Mouse (Mus musculus): ENCODE measurements around the gene Sdk1. TPM values are rescaled to one million over a fixed set of nuclear protein-coding genes. Genes with fewer than 3 reads are reported as not detected.

Sdk1 gene
- total and polyA plus RNA-seq, 3 experiments: 0.04 to 0.87 TPM; not detected in 1

GRCm38 (mm10) chr5:142071322-142071721, 830.0 kb downstream of the Sdk1 start:
- Histone ChIP-seq H3K27ac (ENCODE audit: insufficient read depth, low read depth) (no peak overlapping the region), H3K4me1 (ENCODE audit: control insufficient read depth in 1 of 2, insufficient read depth in 2 of 2) (no peaks in the 10 kb centered on the region), H3K4me3 (replicated peaks in 1 of 3; ENCODE audit: low read depth in 2 of 3, low read length in 2 of 3, poor library complexity in 1 of 3) (no peak overlapping the region), H3K4me2 (ENCODE audit: insufficient read depth, low read depth, poor library complexity, severe bottlenecking) (no peak overlapping the region), H3K9me3 (replicated peaks; ENCODE audit: low read length) (peaks cover 20% of the 10 kb centered on the region), H3K36me3 (replicated peaks in 1 of 2; ENCODE audit: control insufficient read depth in 1 of 2, insufficient read depth in 1 of 2, low read length in 1 of 2) (no peaks in the 10 kb centered on the region), H3K27me3 (replicated peaks) (peaks cover 17% of the 10 kb centered on the region), H3K9ac (ENCODE audit: insufficient read depth, low read depth) (no peak overlapping the region), H3K79me2 (replicated peaks; ENCODE audit: control insufficient read depth, extremely low read depth, insufficient read depth, poor library complexity, severe bottlenecking) (no peaks in the 10 kb centered on the region)
- no peak for TF ChIP-seq POLR2AphosphoS2 (IDR thresholded peaks at IDR 0.05; ENCODE audit: low read depth, low read length)
- TF ChIP-seq BHLHE40 (IDR thresholded peaks at IDR 0.05; ENCODE audit: low read depth, low read length): no peak
- no peak for TF ChIP-seq USF2 (conservative IDR thresholded peaks at IDR 0.05; ENCODE audit: low read depth, low read length)
- TF ChIP-seq MYC (IDR thresholded peaks at IDR 0.05; ENCODE audit: low read depth, low read length): no peak
- no peak for TF ChIP-seq MAZ (IDR thresholded peaks at IDR 0.05; ENCODE audit: low read depth, low read length)
- TF ChIP-seq CHD2 (IDR thresholded peaks at IDR 0.05; ENCODE audit: low read length): no peak
- TF ChIP-seq NELFE (IDR thresholded peaks at IDR 0.05; ENCODE audit: low read depth, low read length): no peak
- dilution Hi-C loops (cut with MboI; ENCODE audit: extremely low pct_ligation_motif_present, extremely low pct_unique_long_range_greater_than_20kb, low sequenced_read_pairs) (no loop called here), in situ Hi-C loops (cut with MboI; ENCODE audit: low pct_ligation_motif_present, low pct_unique_long_range_greater_than_20kb, low sequenced_read_pairs) (no loop called here)
- DNase-seq (ENCODE audit: extremely low read depth): no peak

GRCm38 (mm10) chr5:142073901-142074300, 832.6 kb downstream of the Sdk1 start:
- dilution Hi-C loops (cut with MboI; ENCODE audit: extremely low pct_ligation_motif_present, extremely low pct_unique_long_range_greater_than_20kb, low sequenced_read_pairs): no loop called here
- Histone ChIP-seq H3K79me2 (replicated peaks; ENCODE audit: control insufficient read depth, extremely low read depth, insufficient read depth, poor library complexity, severe bottlenecking) (no peaks in the 10 kb centered on the region), H3K4me2 (ENCODE audit: insufficient read depth, low read depth, poor library complexity, severe bottlenecking) (no peak overlapping the region), H3K36me3 (replicated peaks in 1 of 2; ENCODE audit: control insufficient read depth in 1 of 2, insufficient read depth in 1 of 2, low read length in 1 of 2) (no peaks in the 10 kb centered on the region), H3K9ac (ENCODE audit: insufficient read depth, low read depth) (no peak overlapping the region), H3K4me3 (replicated peaks in 1 of 3; ENCODE audit: low read depth in 2 of 3, low read length in 2 of 3, poor library complexity in 1 of 3) (no peak overlapping the region), H3K4me1 (ENCODE audit: control insufficient read depth in 1 of 2, insufficient read depth in 2 of 2) (no peaks in the 10 kb centered on the region), H3K27ac (ENCODE audit: insufficient read depth, low read depth) (no peak overlapping the region), H3K27me3 (replicated peaks) (peaks cover 38% of the 10 kb centered on the region), H3K9me3 (replicated peaks; ENCODE audit: low read length) (peaks cover 20% of the 10 kb centered on the region)
- DNase-seq (ENCODE audit: extremely low read depth): no peak
- TF ChIP-seq ELF1 (IDR thresholded peaks at IDR 0.05; ENCODE audit: low read depth, low read length): no peak
- TF ChIP-seq BHLHE40 (IDR thresholded peaks at IDR 0.05; ENCODE audit: low read depth, low read length): no peak
- no peak for TF ChIP-seq HCFC1 (IDR thresholded peaks at IDR 0.05; ENCODE audit: low read depth, low read length)
- TF ChIP-seq KAT2A (IDR thresholded peaks at IDR 0.05; ENCODE audit: insufficient replicate concordance, low read length): no peak
- TF ChIP-seq CHD2 (IDR thresholded peaks at IDR 0.05; ENCODE audit: low read length): no peak
- no peak for TF ChIP-seq IRF4 (IDR thresholded peaks at IDR 0.05; ENCODE audit: low read depth, low read length)
- in situ Hi-C loops (cut with MboI; ENCODE audit: low pct_ligation_motif_present, low pct_unique_long_range_greater_than_20kb, low sequenced_read_pairs): no loop called here

GRCm38 (mm10) chr5:142074561-142075500, 833.5 kb downstream of the Sdk1 start:
- no peak overlapping the region for H3K4me2 ChIP-seq (ENCODE audit: insufficient read depth, low read depth, poor library complexity, severe bottlenecking)
- H3K9ac ChIP-seq (ENCODE audit: insufficient read depth, low read depth): no peak overlapping the region
- H3K27me3 ChIP-seq (replicated peaks): peaks cover 38% of the 10 kb centered on the region
- in situ Hi-C loops (cut with MboI; ENCODE audit: low pct_ligation_motif_present, low pct_unique_long_range_greater_than_20kb, low sequenced_read_pairs) (no loop called here), dilution Hi-C loops (cut with MboI; ENCODE audit: extremely low pct_ligation_motif_present, extremely low pct_unique_long_range_greater_than_20kb, low sequenced_read_pairs) (no loop called here)
- H3K4me3 ChIP-seq (replicated peaks in 1 of 3; ENCODE audit: low read depth in 2 of 3, low read length in 2 of 3, poor library complexity in 1 of 3): no peak overlapping the region
- no peak overlapping the region for H3K27ac ChIP-seq (ENCODE audit: insufficient read depth, low read depth)
- no peaks in the 10 kb centered on the region for H3K79me2 ChIP-seq (replicated peaks; ENCODE audit: control insufficient read depth, extremely low read depth, insufficient read depth, poor library complexity, severe bottlenecking)
- no peaks in the 10 kb centered on the region for H3K4me1 ChIP-seq (ENCODE audit: control insufficient read depth in 1 of 2, insufficient read depth in 2 of 2)
- TF ChIP-seq ETS1 (conservative IDR thresholded peaks at IDR 0.05; ENCODE audit: low read depth, low read length) (no peak), MYC (IDR thresholded peaks at IDR 0.05; ENCODE audit: low read depth, low read length) (no peak), SMC3 (IDR thresholded peaks at IDR 0.05; ENCODE audit: low read depth, low read length) (no peak), POLR2A (IDR thresholded peaks at IDR 0.05; ENCODE audit: low read depth, low read length) (no peak), ZC3H11A (IDR thresholded peaks at IDR 0.05; ENCODE audit: low read depth, low read length) (no peak), USF2 (conservative IDR thresholded peaks at IDR 0.05; ENCODE audit: low read depth, low read length) (no peak), PAX5 (IDR thresholded peaks at IDR 0.05; ENCODE audit: low read length) (no peak), NRF1 (IDR thresholded peaks at IDR 0.05; ENCODE audit: low read depth, low read length) (no peak), CHD1 (IDR thresholded peaks at IDR 0.05; ENCODE audit: low read depth, low read length) (no peak), NELFE (IDR thresholded peaks at IDR 0.05; ENCODE audit: low read depth, low read length) (no peak), CTCF (conservative IDR thresholded peaks at IDR 0.05 in 1 of 2, IDR thresholded peaks at IDR 0.05 in 1 of 2; ENCODE audit: low read depth in 2 of 2, low read length in 2 of 2) (no peak), MXI1 (IDR thresholded peaks at IDR 0.05; ENCODE audit: low read depth, low read length) (no peak), MAFK (IDR thresholded peaks at IDR 0.05; ENCODE audit: insufficient replicate concordance, low read length) (no peak), HCFC1 (IDR thresholded peaks at IDR 0.05; ENCODE audit: low read depth, low read length) (no peak), JUND (conservative IDR thresholded peaks at IDR 0.05; ENCODE audit: low read depth, low read length) (no peak), POLR2AphosphoS2 (IDR thresholded peaks at IDR 0.05; ENCODE audit: low read depth, low read length) (no peak)
- H3K9me3 ChIP-seq (replicated peaks; ENCODE audit: low read length): peaks cover 15% of the 10 kb centered on the region
- H3K36me3 ChIP-seq (replicated peaks in 1 of 2; ENCODE audit: control insufficient read depth in 1 of 2, insufficient read depth in 1 of 2, low read length in 1 of 2): no peaks in the 10 kb centered on the region
- no peak for DNase-seq (ENCODE audit: extremely low read depth)

All from CH12.LX (cell line).